In the genomic region with DNA sequence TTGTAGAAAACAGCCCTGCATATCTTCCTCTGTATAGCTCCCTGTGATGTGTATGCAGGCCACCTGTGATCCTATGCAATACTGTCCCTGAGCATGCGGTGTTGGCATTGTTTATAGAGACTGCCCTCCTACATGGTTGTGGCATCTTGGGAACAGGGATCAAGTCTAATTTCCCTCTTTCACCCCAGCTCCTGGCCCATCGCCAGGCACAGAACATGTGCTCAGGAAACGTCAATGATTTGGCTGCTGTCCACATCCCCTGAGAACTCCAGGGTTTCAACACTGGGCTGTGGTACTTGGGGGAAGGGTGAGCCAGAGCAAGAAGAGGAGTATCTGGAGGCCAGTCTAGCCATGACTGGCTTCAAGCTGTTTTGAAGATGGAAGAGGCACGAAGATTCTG, we compare ENCODE assay signal across 10 mouse cellular contexts.
DNase-seq lines count a peak whose midpoint lies in the region; ATAC-seq lines count a peak whose summit lies in the region.
"Had no signal": no experiment of that assay in that cellular context is flagged by ENCODE, and none has a peak within 500 bp of the region (broad histone marks: within the 10 kb centered on the region; RNA-seq: fewer than 3 reads in every experiment).

No protein-coding gene starts in this region.

- peak; percentile 34 for DNase-seq in embryo, embryonic 11.5 days (ENCODE audit: low read depth, low spot score)
- no peak for DNase-seq in embryo, embryonic 9.5 days (ENCODE audit: extremely low spot score)
- peak; percentile 25 for DNase-seq in 3T3-L1 (ENCODE audit: low read depth, low spot score)
- DNase-seq in spleen, postnatal 4 days (ENCODE audit: low spot score in 2 of 2), result no peak
- no peak for DNase-seq in left cerebral cortex, postnatal 36 days (ENCODE audit: low spot score in 2 of 2)

- no peak overlapping the region for H3K4me3 ChIP-seq in forebrain, embryonic 16.5 days (replicated peaks; ENCODE audit: low read length)
- H3K4me3 ChIP-seq in intestine, embryonic 16.5 days (ENCODE audit: low read length), result no peak overlapping the region

- peaks cover 20% of the 10 kb centered on the region for H3K4me1 ChIP-seq in forebrain, embryonic 16.5 days (replicated peaks; ENCODE audit: control insufficient read depth, insufficient read depth, low read length)
- H3K4me1 ChIP-seq in intestine, embryonic 16.5 days (ENCODE audit: control insufficient read depth, insufficient read depth, low read length), result peaks cover 20% of the 10 kb centered on the region

- H3K9ac ChIP-seq in forebrain, embryonic 16.5 days (replicated peaks; ENCODE audit: low read depth, low read length), result no peak overlapping the region
- H3K9ac ChIP-seq in intestine, embryonic 16.5 days (ENCODE audit: low read depth, low read length), result no peak overlapping the region
- H3K9ac ChIP-seq: embryonic facial prominence, embryonic 13.5 days; liver, embryonic 14.5 days had no signal

- H3K27me3 ChIP-seq in forebrain, embryonic 16.5 days (replicated peaks; ENCODE audit: control insufficient read depth, insufficient read depth, low read length), result peaks cover 76% of the 10 kb centered on the region
- peaks cover 36% of the 10 kb centered on the region for H3K27me3 ChIP-seq in intestine, embryonic 16.5 days (replicated peaks; ENCODE audit: control insufficient read depth, insufficient read depth, low read length)

- no peaks in the 10 kb centered on the region for H3K9me3 ChIP-seq in forebrain, embryonic 16.5 days (ENCODE audit: control insufficient read depth, low read length)
- H3K9me3 ChIP-seq in intestine, embryonic 16.5 days (ENCODE audit: control insufficient read depth, low read length), result no peaks in the 10 kb centered on the region
- H3K9me3 ChIP-seq: embryonic facial prominence, embryonic 13.5 days had no signal

- H3K27ac ChIP-seq in forebrain, embryonic 16.5 days (ENCODE audit: low read length), result no peak overlapping the region
- H3K27ac ChIP-seq in intestine, embryonic 16.5 days (ENCODE audit: low read length), result no peak overlapping the region
- H3K27ac ChIP-seq: embryonic facial prominence, embryonic 13.5 days; liver, embryonic 14.5 days had no signal

- WGBS in forebrain, embryonic 16.5 days, result 9% methylated on average over 4 of the region's 4 CpGs
- 19% methylated on average over 4 of the region's 4 CpGs for WGBS in intestine, embryonic 16.5 days

- ATAC-seq in forebrain, embryonic 16.5 days, result peak; percentile 67
- peak; percentile 77 for ATAC-seq in intestine, embryonic 16.5 days
- ATAC-seq in megakaryocyte progenitor cell, adult 5-6 weeks (replicated peaks; ENCODE audit: poor library complexity), result 0 out of 2 replicates have a peak, but pooled peaks have one; percentile 29

- intact Hi-C loops in left cerebral cortex, postnatal 36 days (cut with DNase I), result no loop called here

- no peaks in the 10 kb centered on the region for H3K36me3 ChIP-seq in forebrain, embryonic 16.5 days (ENCODE audit: control insufficient read depth, insufficient read depth)
- no peaks in the 10 kb centered on the region for H3K36me3 ChIP-seq in intestine, embryonic 16.5 days (ENCODE audit: control insufficient read depth, insufficient read depth, low read length)
- H3K36me3 ChIP-seq: embryonic facial prominence, embryonic 13.5 days had no signal

- no peak overlapping the region for H3K4me2 ChIP-seq in forebrain, embryonic 16.5 days (ENCODE audit: low read length)
- no peak overlapping the region for H3K4me2 ChIP-seq in intestine, embryonic 16.5 days (ENCODE audit: low read depth, low read length)

Comparison
In these comparisons a context has a peak if more than half of its experiments do, and no peak if none do; other contexts are left out.
1. DNase-seq: peak in embryo, embryonic 11.5 days (single experiment) and 3T3-L1 (single experiment); none in embryo, embryonic 9.5 days (single experiment), spleen, postnatal 4 days (0 of 2) and left cerebral cortex, postnatal 36 days (0 of 2).
2. Peak in every context shown above with its lines, with median percentiles within 50 percentile points of each other: ATAC-seq.